Mouse (Mus musculus): ENCODE measurements around the gene Neurl3.

GRCm38 (mm10) chr1:36244828-36245215 is 29.7 kb downstream of the Neurl3 start:
- TF ChIP-seq CTCF (IDR thresholded peaks at IDR 0.05; ENCODE audit: extremely low read depth, insufficient read depth, insufficient read length, insufficient replicate concordance) (no peak), POLR2A (IDR thresholded peaks at IDR 0.05; ENCODE audit: low read depth, low read length) (no peak)
